Mouse (Mus musculus) heart, embryonic 14.5 days (tissue): Measurements from ENCODE around the gene Atp13a2. TPM values are rescaled to one million over a fixed set of nuclear protein-coding genes. Genes with fewer than 3 reads are reported as not detected.
A peak's percentile ranks its signal among the peaks of the same experiment; 100 is the strongest.

Experiments
- ATAC-seq: fragments of 200-750 bp; cut with Nextera tagmentation; 2 replicates; pipeline ENCODE4 v1.8.0; 2017; ENCODE audit warnings: low read depth, moderate TSS enrichment; ENCODE audit not compliant: insufficient number of reproducible peaks, insufficient read depth, low FRiP score
- H3K27ac ChIP-seq, 2 experiments: fragments of 200-500 bp in 1 of 2; fragments of 300-500 bp in 1 of 2; sonication (generic) in 1 of 2; replicated peaks in 1 of 2; 2 replicates each; pipeline ENCODE4 v1.5.1; 2012 to 2014; ENCODE audit warnings: low read depth in 2 of 2, low read length in 2 of 2, control low read depth in 1 of 2, mild to moderate bottlenecking in 1 of 2, mixed read lengths in 1 of 2; ENCODE audit not compliant: control insufficient read depth in 1 of 2, insufficient read depth in 1 of 2
- H3K27me3 ChIP-seq: fragments of 300-500 bp; sonication (generic); 2 replicates; pipeline ENCODE4 v1.6.1; 2014; ENCODE audit warnings: mild to moderate bottlenecking, low read length, control low read depth; ENCODE audit not compliant: control insufficient read depth, insufficient read depth
- H3K36me3 ChIP-seq: fragments of 300-500 bp; sonication (generic); 2 replicates; pipeline ENCODE4 v1.6.1; 2014; ENCODE audit warnings: mild to moderate bottlenecking, control low read depth, low read length, mixed read lengths; ENCODE audit not compliant: control insufficient read depth, insufficient read depth
- H3K4me1 ChIP-seq, 2 experiments: fragments of 200-500 bp in 1 of 2; fragments of 300-500 bp in 1 of 2; sonication (generic) in 1 of 2; 2 replicates each; pipeline ENCODE4 v1.6.1; 2012 to 2014; ENCODE audit warnings: low read length in 2 of 2, control low read depth in 1 of 2, mixed read lengths in 1 of 2; ENCODE audit not compliant: control insufficient read depth in 2 of 2, insufficient read depth in 2 of 2
- H3K4me2 ChIP-seq: fragments of 300-500 bp; sonication (generic); 2 replicates; pipeline ENCODE4 v1.6.1; 2014; ENCODE audit warnings: mild to moderate bottlenecking, low read length
- H3K4me3 ChIP-seq, 2 experiments: fragments of 200-500 bp in 1 of 2; fragments of 300-500 bp in 1 of 2; sonication (generic) in 1 of 2; 2 replicates each; pipeline ENCODE4 v1.5.1; 2012 to 2014; ENCODE audit warnings: low read length in 2 of 2, mild to moderate bottlenecking in 2 of 2, control low read depth in 1 of 2, low read depth in 1 of 2, moderate library complexity in 1 of 2; ENCODE audit not compliant: control insufficient read depth in 1 of 2, insufficient read depth in 1 of 2
- H3K9ac ChIP-seq: fragments of 300-500 bp; sonication (generic); 2 replicates; pipeline ENCODE4 v1.6.1; 2014; ENCODE audit warnings: mild to moderate bottlenecking, low read length
- H3K9me3 ChIP-seq: fragments of 300-500 bp; sonication (generic); 2 replicates; pipeline ENCODE4 v1.6.1; 2016; ENCODE audit warnings: low read length, control low read depth; ENCODE audit not compliant: control insufficient read depth
- WGBS: fragments of 180-500 bp; shearing (Covaris S2); extraction: QIAGEN DNeasy Blood & Tissue Kit; methylation state at CpG from one replicate; pipeline ENCODE4 v1.1.7; 2014; 5-methylcytosine and 5-hydroxymethylcytosine counted together
- polyA plus RNA-seq: library from polyadenylated mRNA; unstranded; fragments of >200 nt; fragmentation: Nextera tagmentation; extraction: Ambion mirVana; gene quantifications from 2 replicates; pipeline ENCODE4 v1.2.1, GENCODE M21; 2014

Atp13a2 gene
- polyA plus RNA-seq, 1 experiment from 2014 or later: 27.2 TPM

DNA sequence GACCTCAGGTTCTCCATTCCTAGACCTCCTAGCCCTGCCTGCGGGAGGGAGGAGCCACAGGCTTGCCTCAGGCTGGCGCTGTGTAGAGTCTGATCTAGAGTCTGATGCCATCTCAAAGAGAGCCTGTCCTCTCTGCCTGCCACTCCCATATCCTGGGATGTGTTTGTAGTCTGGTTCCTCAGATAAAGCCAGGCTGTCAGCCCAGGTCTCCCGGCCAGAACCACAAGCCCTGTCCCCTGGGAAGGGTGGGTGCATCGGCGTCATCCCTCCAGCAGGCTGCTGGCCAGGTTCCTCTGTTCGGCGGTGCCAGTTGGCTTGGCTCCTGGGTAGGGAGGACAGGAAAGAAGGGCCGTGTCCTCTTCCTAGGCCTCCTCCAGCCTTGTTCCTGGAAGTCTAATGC, 21.4 kb downstream of the Atp13a2 start:
- WGBS: 67% methylated on average over 8 of the region's 8 CpGs
- Histone ChIP-seq H3K27me3 (no peaks in the 10 kb centered on the region), H3K27ac (no peak overlapping the region), H3K4me3 (no peak overlapping the region), H3K36me3 (peaks cover 48% of the 10 kb centered on the region), H3K4me1 (peaks cover 7 to 18% of the 10 kb centered on the region in 2 experiments; a peak in 2 of 4 replicates), H3K9me3 (no peaks in the 10 kb centered on the region), H3K9ac (no peak overlapping the region), H3K4me2 (no peak overlapping the region)
- ATAC-seq: 0 out of 2 replicates have a peak, but pooled peaks have one; percentile 35

DNA sequence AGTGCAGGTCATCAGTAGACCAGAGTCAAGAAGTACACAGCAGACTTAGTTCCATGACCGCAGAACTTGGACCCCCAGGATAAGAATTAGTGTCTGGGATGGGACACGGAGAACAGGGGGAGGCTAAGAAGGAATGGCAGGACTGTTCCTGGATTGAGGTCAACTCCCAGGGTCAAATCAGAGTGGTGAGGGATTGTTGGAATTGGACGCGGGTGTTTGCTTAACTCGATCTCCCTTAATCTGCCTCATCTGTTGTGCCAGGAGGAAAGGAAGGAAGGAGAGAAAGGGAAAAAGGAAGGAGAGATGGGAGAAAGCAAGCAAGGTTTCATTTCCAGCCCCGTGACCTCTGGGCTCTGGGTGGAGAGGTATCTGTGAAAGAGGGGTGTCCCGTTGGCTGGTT, 23.4 kb downstream of the Atp13a2 start, which contains the start of gene Mfap2:
Mfap2 (plus strand) TSS at position 301 of the 400 bp plus-strand sequence.
- H3K36me3 ChIP-seq: peaks cover 48% of the 10 kb centered on the region

DNA sequence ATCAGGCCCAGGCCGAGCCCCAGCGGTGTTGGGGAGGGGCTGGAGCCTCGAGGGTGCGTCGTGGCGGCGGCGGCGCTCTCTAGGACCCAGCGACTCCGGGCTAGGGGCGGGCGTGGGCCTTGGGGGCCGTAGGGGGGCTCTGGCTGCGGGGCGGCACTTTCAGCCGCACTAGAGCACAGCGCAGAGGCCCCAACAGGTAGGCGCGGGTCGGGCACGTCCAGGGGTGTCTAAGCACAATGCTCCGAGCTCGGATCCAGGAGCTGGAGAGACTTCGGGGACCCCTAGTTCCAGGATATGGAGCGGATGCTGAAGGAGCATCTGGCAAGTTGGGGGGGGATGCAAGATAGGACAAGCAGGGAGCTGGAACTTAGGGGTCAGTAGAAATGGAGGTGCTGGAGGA, 23.9 kb downstream of the Atp13a2 start:
- H3K27ac ChIP-seq: peak overlapping the region; percentile 32 to 82; a peak in 3 of 4 replicates
- H3K4me1 ChIP-seq: peaks cover 7 to 25% of the 10 kb centered on the region in 2 experiments; a peak in 2 of 4 replicates
- H3K9me3 ChIP-seq: no peaks in the 10 kb centered on the region
- H3K36me3 ChIP-seq: peaks cover 48% of the 10 kb centered on the region
- WGBS: under 1% methylated on average over 26 of the region's 26 CpGs
- H3K4me2 ChIP-seq: peak overlapping the region; percentile 80
- peak; percentile 42 for ATAC-seq
- H3K27me3 ChIP-seq: no peaks in the 10 kb centered on the region
- peak overlapping the region; percentile 90 for H3K9ac ChIP-seq
- H3K4me3 ChIP-seq: peak overlapping the region; percentile 58 to 74

More for the DNA sequence above, 23.4 kb downstream of the Atp13a2 start, which contains the start of gene Mfap2:
- peak within 1 kb of the TSS; percentile 58 to 74 for H3K4me3 ChIP-seq
- H3K4me1 ChIP-seq: peaks cover 7 to 21% of the 10 kb centered on the region in 2 experiments; a peak in 2 of 4 replicates
- ATAC-seq: no peak
- H3K27me3 ChIP-seq: no peaks in the 10 kb centered on the region
- H3K9me3 ChIP-seq: no peaks in the 10 kb centered on the region
- WGBS: 23% methylated on average over 7 of the region's 7 CpGs
- peak within 1 kb of the TSS; percentile 80 for H3K4me2 ChIP-seq
- peak within 1 kb of the TSS; percentile 90 for H3K9ac ChIP-seq
- peak within 1 kb of the TSS; percentile 32 to 82 for H3K27ac ChIP-seq

DNA sequence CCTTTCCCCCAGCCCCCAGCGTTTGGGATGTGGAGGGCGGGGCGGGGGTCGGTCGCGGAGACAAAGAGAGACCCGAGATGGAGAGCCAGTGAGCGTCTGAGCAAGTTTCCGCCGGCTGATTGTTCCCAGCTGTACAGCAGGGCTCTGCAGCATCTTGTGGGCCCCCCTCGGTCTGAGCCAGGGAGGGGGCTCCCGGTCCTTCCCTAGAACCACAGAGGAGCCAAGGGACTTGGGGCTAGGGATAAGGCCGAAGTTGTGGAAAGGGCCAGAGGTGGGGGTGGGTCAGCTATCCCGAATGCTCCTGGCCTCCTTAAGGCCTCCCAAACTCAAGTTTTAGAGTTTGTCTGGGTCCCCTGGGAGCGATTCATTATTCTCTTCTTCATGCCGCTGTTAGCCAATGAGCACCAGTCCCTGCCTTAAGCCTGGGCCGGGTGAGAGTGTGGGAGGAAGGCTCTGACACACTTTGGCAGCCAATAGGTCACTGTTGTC, 24.3 kb downstream of the Atp13a2 start:
- no peaks in the 10 kb centered on the region for H3K9me3 ChIP-seq
- no peak for ATAC-seq
- H3K27me3 ChIP-seq: no peaks in the 10 kb centered on the region
- H3K4me1 ChIP-seq: peaks cover 8 to 29% of the 10 kb centered on the region in 2 experiments; a peak in 3 of 4 replicates
- H3K36me3 ChIP-seq: peaks cover 48% of the 10 kb centered on the region
- H3K27ac ChIP-seq: peak overlapping the region; percentile 32 to 82
- peak overlapping the region; percentile 80 for H3K4me2 ChIP-seq
- H3K4me3 ChIP-seq: peak overlapping the region; percentile 58 to 74
- H3K9ac ChIP-seq: peak overlapping the region; percentile 90
- WGBS: under 1% methylated on average over 17 of the region's 17 CpGs

DNA sequence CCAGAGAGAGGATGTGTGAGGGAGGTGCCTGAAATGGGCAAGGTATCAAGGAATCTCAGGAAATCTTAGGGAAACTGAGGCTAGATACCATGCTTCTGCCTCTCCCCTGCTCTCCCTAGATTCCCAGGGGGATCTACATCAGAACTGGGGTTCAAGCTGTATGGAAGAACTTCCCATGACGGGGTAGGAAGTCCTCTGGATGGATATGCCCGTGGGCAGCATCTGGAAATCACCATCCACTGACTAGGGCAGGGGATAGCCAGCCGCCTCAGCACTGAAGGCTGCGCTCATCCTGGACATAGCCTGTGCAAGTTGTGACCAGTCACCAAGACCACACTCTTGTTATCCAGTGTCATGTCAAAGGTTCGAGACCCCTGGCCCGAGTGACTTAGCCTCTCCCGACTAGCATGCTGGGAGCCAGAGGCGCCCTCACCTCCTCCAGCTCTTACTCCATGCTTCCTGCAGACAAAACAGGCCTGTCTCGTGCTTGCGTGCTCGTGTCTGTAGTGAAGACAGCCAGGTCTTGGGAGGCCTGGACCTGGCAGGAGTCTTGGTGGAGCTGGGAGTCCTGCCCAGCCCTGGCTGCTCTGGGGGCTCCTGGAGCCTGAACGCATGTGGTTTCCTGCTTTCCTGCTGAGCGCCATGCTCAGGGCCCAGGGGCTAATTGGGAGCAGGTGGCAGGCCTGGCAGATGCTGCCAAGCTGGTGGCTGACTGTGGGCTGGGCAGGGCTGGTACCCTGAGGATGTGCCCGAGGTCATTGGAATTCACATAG, 25.1 kb downstream of the Atp13a2 start:
- Histone ChIP-seq H3K4me2 (peak overlapping the region; percentile 80), H3K36me3 (peaks cover 47% of the 10 kb centered on the region), H3K4me1 (peaks cover 12 to 37% of the 10 kb centered on the region in 2 experiments; a peak in 3 of 4 replicates), H3K4me3 (peak overlapping the region; percentile 58 to 74), H3K9me3 (no peaks in the 10 kb centered on the region), H3K27ac (peak overlapping the region; percentile 32 to 82; a peak in 3 of 4 replicates), H3K9ac (peak overlapping the region; percentile 90), H3K27me3 (no peaks in the 10 kb centered on the region)
- 56% methylated on average over 14 of the region's 14 CpGs for WGBS
- ATAC-seq: no peak

DNA sequence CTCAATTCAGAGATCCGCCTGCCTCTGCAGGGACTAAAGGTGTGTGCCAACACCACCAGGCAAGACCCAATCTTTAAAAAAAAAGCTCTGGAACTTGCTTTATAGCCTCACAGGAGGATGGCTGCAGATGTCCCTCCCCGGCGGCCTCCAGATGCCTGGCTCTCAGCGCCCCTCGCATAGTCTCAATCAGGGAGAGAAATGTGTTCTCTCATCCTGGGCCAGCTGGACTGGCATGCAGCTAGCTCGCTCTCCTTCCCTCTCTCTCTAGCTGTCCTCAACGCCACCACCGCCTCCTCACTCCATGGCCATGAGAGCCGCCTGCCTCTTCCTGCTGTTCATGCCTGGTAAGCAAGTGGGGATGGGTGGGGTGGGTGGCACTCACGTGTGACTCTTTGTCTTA, 25.9 kb downstream of the Atp13a2 start:
- Histone ChIP-seq H3K27me3 (no peaks in the 10 kb centered on the region), H3K27ac (no peak overlapping the region), H3K4me1 (peaks cover 17 to 45% of the 10 kb centered on the region in 2 experiments; a peak in 3 of 4 replicates), H3K4me3 (peak overlapping the region in 1 of 2 experiments; percentile 74; a peak in 2 of 4 replicates), H3K9me3 (no peaks in the 10 kb centered on the region), H3K9ac (no peak overlapping the region), H3K4me2 (peak overlapping the region; percentile 80; the same call in 1 of the 2 replicates), H3K36me3 (peaks cover 49% of the 10 kb centered on the region)
- no peak for ATAC-seq
- 78% methylated on average over 10 of the region's 10 CpGs for WGBS

DNA sequence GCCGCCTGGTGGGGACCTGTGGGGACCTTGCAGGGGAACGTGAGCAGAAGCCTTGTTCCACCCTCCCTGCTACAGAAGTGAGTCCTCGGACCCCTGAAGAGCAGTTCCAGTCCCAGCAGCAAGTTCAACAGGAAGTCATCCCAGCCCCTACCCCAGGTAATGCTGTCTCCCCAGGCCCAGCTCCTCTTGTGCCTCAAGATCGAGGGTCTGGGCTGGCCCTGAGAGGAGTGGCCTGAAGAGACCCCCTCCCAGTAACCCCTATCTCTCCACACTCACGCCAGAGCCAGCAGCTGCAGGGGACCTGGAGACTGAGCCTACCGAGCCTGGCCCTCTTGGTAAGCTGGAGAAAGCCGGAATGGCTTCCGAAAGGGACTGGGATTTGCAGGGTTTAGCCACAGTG, 27.4 kb downstream of the Atp13a2 start:
- Histone ChIP-seq H3K4me3 (no peak overlapping the region), H3K36me3 (peaks cover 56% of the 10 kb centered on the region), H3K4me2 (no peak overlapping the region), H3K4me1 (peaks cover 18 to 50% of the 10 kb centered on the region in 2 experiments; a peak in 3 of 4 replicates), H3K27me3 (no peaks in the 10 kb centered on the region), H3K27ac (no peak overlapping the region), H3K9me3 (no peaks in the 10 kb centered on the region), H3K9ac (no peak overlapping the region)
- ATAC-seq: no peak
- 68% methylated on average over 8 of the region's 8 CpGs for WGBS
